Mouse (Mus musculus) stomach, embryonic 14.5 days (tissue): ENCODE results near the gene Elf1. TPM values are rescaled to one million over a fixed set of nuclear protein-coding genes. Genes with fewer than 3 reads are reported as not detected.
"Not testable (repeated sequence)": the region's sequence is repeated elsewhere in the genome, so short reads cannot be mapped to it uniquely, and the experiment has no call there.

Source experiments
- ATAC-seq: fragments of 200-750 bp; cut with Nextera tagmentation; 2 replicates; pipeline ENCODE4 v1.8.0; 2017; ENCODE audit warnings: low read depth, moderate TSS enrichment; ENCODE audit not compliant: insufficient number of reproducible peaks, insufficient read depth, low FRiP score
- H3K27ac ChIP-seq: fragments of 300-500 bp; sonication (generic); 2 replicates; pipeline ENCODE4 v1.5.1; 2014; ENCODE audit warnings: mild to moderate bottlenecking, low read length, moderate library complexity, mixed read lengths
- H3K27me3 ChIP-seq: fragments of 300-500 bp; sonication (generic); 2 replicates; pipeline ENCODE4 v1.6.1; 2014; ENCODE audit warnings: low read length, control low read depth, mixed read lengths; ENCODE audit not compliant: control insufficient read depth, insufficient read depth
- H3K36me3 ChIP-seq: fragments of 300-500 bp; sonication (generic); 2 replicates; pipeline ENCODE4 v1.6.1; 2014; ENCODE audit warnings: mild to moderate bottlenecking, control low read depth, low read length, moderate library complexity, mixed read lengths; ENCODE audit not compliant: control insufficient read depth, insufficient read depth
- H3K4me1 ChIP-seq: fragments of 300-500 bp; sonication (generic); 2 replicates; pipeline ENCODE4 v1.6.1; 2014; ENCODE audit warnings: low read length, control low read depth, mixed read lengths; ENCODE audit not compliant: control insufficient read depth, insufficient read depth
- H3K4me2 ChIP-seq: fragments of 300-500 bp; sonication (generic); replicated peaks from 2 replicates; pipeline ENCODE4 v1.6.1; 2014; ENCODE audit warnings: low read depth, low read length, control low read depth
- H3K4me3 ChIP-seq: fragments of 300-500 bp; sonication (generic); 2 replicates; pipeline ENCODE4 v1.5.1; 2014; ENCODE audit warnings: low read depth, low read length, control low read depth
- H3K9ac ChIP-seq: fragments of 300-500 bp; sonication (generic); replicated peaks from 2 replicates; pipeline ENCODE4 v1.6.1; 2014; ENCODE audit warnings: low read depth, mild to moderate bottlenecking, control low read depth, low read length, moderate library complexity, mixed read lengths
- H3K9me3 ChIP-seq: fragments of 300-500 bp; sonication (generic); 2 replicates; pipeline ENCODE4 v1.6.1; 2016; ENCODE audit warnings: low read depth, low read length, control low read depth; ENCODE audit not compliant: control insufficient read depth
- WGBS: fragments of 180-500 bp; shearing (Covaris S2); extraction: QIAGEN DNeasy Blood & Tissue Kit; methylation state at CpG from one replicate; pipeline ENCODE4 v1.1.7; 2014; 5-methylcytosine and 5-hydroxymethylcytosine counted together
- polyA plus RNA-seq: library from polyadenylated mRNA; unstranded; fragments of >200 nt; fragmentation: Nextera tagmentation; extraction: Ambion mirVana; gene quantifications from 2 replicates; pipeline ENCODE4 v1.2.1, GENCODE M21; 2014

Gene Elf1
- polyA plus RNA-seq, 1 experiment from 2014 or later, result 25.8 TPM

DNA sequence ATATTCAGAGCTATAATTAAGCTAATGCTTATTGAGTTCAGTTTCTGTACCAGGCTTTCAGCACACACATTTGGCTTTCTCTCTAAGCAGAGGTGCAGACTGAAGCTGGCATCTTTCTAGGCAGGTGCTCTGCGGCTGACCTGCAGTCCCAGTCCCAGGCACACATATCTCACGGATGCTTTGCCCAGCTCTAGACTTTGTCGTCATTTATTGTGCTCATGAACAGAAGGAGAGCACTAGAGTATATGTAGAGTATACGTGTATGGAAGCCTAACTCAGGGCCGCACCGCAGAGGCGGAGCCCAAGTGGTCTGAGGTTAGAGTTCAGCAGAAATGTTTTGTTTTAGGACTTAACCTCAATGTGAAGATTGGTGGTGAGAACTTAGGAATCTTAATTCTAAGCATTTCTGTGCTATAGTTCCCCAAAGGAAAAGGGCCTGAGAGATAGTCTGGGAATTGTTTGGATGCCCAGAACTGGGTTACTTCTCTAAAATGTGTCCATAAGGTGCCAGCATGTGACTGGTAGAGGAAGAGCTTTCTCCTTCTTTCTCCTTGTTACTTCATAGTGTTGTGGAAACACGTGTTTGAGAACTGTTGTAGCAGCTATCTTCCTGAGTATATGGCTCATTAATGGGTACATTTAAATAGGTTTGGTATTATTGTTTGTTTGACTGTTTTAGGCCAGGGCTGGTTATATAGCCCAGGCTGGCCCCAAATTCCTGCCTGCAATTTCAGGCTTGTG lies 51.2 kb downstream of the Elf1 start:
- H3K4me3 ChIP-seq, result no peak overlapping the region
- no peak overlapping the region for H3K27ac ChIP-seq
- no peaks in the 10 kb centered on the region for H3K36me3 ChIP-seq
- no peaks in the 10 kb centered on the region for H3K27me3 ChIP-seq
- no peak overlapping the region for H3K9ac ChIP-seq
- H3K4me2 ChIP-seq, result no peak overlapping the region
- no peak for ATAC-seq
- no peaks in the 10 kb centered on the region for H3K9me3 ChIP-seq
- WGBS, result 81% methylated on average over 8 of the region's 8 CpGs
- peaks cover 3% of the 10 kb centered on the region; the same call in 1 of the 2 replicates for H3K4me1 ChIP-seq

DNA sequence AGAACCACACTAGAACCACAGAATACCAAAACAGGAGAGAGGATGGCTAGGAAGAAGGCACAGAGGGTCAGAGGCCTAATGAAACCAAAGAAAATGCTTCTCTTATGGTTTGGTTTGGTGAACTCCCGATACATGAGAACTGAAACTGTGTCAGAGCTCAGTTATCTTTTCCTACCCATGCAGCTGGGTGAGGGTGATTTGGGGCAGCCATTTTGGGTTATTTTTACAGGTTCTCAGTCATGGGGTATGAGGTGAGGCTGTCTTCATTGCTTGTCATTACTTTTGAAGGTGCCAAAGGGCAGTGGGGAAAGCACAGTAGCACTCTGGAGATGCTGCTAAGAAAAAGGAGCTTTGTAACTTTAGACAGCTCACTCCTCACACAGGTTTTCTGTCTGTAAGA lies 52.4 kb downstream of the Elf1 start:
- Histone ChIP-seq H3K4me2 (no peak overlapping the region), H3K4me3 (no peak overlapping the region), H3K27me3 (no peaks in the 10 kb centered on the region), H3K4me1 (peaks cover 3% of the 10 kb centered on the region; the same call in 1 of the 2 replicates), H3K9me3 (no peaks in the 10 kb centered on the region), H3K27ac (no peak overlapping the region), H3K36me3 (no peaks in the 10 kb centered on the region), H3K9ac (no peak overlapping the region)
- no peak for ATAC-seq
- 92% methylated on average over 1 of the region's 1 CpGs for WGBS

DNA sequence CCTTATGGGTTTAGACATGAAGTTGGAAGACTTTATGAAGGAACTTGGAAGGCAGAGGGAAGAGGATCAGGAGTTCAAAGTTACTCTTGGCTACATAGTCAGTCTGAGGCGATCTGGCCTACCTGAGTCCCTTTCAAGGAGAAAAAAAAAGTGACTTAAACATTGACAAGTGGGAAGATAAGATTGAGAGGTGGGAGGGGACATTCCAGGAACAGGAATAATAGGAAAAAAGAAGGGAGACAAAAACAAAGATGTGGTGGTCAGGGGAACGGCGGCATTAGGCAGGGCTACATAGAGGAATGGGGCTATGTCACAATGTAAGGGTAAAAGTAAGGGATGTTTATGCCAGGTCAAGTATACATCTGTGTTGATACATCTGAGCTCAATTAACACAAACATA lies 53.2 kb downstream of the Elf1 start:
- ATAC-seq, result no peak
- 70% methylated on average over 3 of the region's 3 CpGs for WGBS
- peaks cover 3% of the 10 kb centered on the region; the same call in 1 of the 2 replicates for H3K4me1 ChIP-seq

DNA sequence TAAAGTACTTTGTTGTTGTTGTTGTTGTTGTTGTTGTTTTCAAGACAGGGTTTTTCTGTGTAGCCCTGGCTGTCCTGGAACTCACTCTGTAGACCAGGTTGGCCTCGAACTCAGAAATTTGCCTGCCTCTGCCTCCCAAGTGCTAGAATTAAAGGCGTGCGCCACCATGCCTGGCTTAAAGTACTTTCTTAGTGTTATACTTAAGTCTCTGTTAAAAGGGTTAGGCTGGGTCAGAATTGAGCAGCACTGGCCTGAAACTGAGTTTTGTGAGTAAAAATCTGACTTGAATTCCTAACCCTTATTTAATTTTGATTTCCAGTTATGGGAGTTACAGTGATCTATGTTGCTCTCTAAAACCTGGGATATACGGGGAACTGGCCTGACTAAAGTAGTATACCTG lies 53.7 kb downstream of the Elf1 start:
- not testable (repeated sequence) for H3K27ac ChIP-seq, H3K36me3 ChIP-seq, H3K4me1 ChIP-seq, H3K9ac ChIP-seq, H3K9me3 ChIP-seq, H3K4me3 ChIP-seq, H3K27me3 ChIP-seq, H3K4me2 ChIP-seq, ATAC-seq
- 92% methylated on average over 4 of the region's 4 CpGs for WGBS

More for the DNA sequence above, 53.2 kb downstream of the Elf1 start:
- H3K36me3 ChIP-seq, result no peaks in the 10 kb centered on the region
- no peaks in the 10 kb centered on the region for H3K27me3 ChIP-seq
- H3K9me3 ChIP-seq, result no peaks in the 10 kb centered on the region
- H3K9ac ChIP-seq, result no peak overlapping the region
- no peak overlapping the region for H3K27ac ChIP-seq
- H3K4me2 ChIP-seq, result no peak overlapping the region
- no peak overlapping the region for H3K4me3 ChIP-seq

DNA sequence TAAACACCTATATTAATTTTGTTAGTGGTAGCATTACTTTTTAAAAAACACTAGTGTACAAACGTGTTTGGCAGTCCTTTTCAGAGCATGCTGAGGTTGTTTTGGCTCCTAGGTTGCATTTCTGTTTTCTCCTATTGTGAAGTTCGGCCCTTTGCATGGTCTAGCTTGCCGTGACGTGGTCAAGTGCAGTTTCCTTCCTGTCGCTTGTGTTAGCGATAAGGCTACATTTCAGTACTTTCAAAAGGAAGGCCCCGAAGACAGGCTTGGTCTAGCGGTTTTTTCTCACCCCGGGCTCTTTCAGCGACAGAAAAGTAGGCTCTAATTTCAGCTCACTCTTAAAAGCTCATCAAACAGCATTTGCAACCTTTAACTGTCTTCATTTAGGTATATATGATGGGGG lies 54.3 kb downstream of the Elf1 start:
- Histone ChIP-seq H3K9me3 (no peaks in the 10 kb centered on the region), H3K4me1 (peaks cover 3% of the 10 kb centered on the region; the same call in 1 of the 2 replicates), H3K27me3 (no peaks in the 10 kb centered on the region), H3K36me3 (no peaks in the 10 kb centered on the region), H3K27ac (0 out of 2 replicates have a peak overlapping the region, but pooled peaks have one; percentile 6), H3K4me2 (no peak overlapping the region), H3K4me3 (no peak overlapping the region), H3K9ac (no peak overlapping the region)
- WGBS, result 75% methylated on average over 10 of the region's 10 CpGs
- ATAC-seq, result no peak

DNA sequence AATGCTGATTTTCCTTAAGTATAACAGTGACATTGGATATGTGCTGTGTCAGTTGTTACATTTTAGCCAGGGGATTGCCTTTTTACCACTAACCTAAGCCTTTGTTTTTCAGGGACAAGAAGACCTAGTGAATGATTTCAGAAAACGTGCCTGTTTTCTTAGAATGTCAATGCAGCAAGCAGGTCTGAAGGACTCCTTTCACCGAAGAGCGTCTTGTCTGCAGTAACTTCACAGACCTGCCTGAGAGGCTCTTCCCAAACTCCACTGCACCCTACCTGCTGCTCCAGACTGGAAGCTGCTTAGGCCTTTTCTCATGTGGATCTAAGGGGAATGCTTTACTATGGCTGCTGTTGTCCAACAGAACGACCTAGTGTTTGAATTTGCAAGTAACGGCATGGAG lies 55.0 kb downstream of the Elf1 start:
- no peak overlapping the region for H3K9ac ChIP-seq
- H3K4me1 ChIP-seq, result peaks cover 3% of the 10 kb centered on the region; the same call in 1 of the 2 replicates
- H3K9me3 ChIP-seq, result no peaks in the 10 kb centered on the region
- ATAC-seq, result no peak
- H3K4me3 ChIP-seq, result no peak overlapping the region
- no peak overlapping the region for H3K4me2 ChIP-seq
- no peaks in the 10 kb centered on the region for H3K36me3 ChIP-seq
- no peak overlapping the region; the same call in 1 of the 2 replicates for H3K27ac ChIP-seq
- WGBS, result 68% methylated on average over 5 of the region's 5 CpGs
- H3K27me3 ChIP-seq, result no peaks in the 10 kb centered on the region

DNA sequence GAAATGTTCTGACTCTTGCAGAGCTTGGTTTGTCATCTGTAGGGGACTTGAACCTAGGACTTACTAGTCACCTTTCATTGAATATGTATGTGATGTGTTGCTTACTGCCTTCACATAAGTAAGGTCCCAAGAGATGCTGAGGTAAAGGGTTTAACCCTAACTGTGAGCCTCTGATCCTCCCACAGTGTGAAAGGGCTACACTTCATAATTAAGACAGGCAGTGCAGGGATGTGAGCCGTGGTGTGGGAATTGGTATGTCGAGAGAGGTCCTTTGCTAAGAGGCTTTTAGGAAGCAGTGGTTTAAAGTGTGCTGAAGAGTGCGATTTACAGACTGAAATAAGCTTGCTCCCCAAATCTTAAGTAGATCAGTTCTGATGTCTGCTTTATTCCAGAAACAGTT lies 55.8 kb downstream of the Elf1 start:
- ATAC-seq, result no peak

DNA sequence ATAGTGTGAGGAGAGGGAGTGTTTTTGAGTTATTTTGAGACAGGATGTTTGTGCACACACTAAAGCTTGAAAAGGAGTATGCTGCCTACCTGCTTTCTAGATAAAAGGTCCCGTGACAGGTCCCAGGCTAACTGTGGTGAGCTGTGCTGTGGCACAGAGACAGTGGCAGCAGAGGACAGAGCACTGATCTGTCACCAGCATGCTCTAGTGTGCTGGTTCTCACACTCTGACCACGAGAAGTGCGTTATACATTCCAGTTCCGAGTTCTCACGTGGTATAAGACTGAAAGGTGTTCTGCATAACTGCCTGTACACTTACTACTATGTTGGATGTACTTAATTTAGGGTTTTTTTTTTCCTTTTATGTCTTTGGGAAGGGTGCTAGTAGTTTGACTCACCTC lies 56.5 kb downstream of the Elf1 start:
- Histone ChIP-seq H3K4me1 (no peaks in the 10 kb centered on the region), H3K27me3 (no peaks in the 10 kb centered on the region), H3K4me3 (no peak overlapping the region), H3K36me3 (no peaks in the 10 kb centered on the region), H3K9ac (no peak overlapping the region), H3K27ac (no peak overlapping the region), H3K4me2 (no peak overlapping the region), H3K9me3 (no peaks in the 10 kb centered on the region)
- WGBS, result 83% methylated on average over 5 of the region's 5 CpGs
- no peak for ATAC-seq

More for the DNA sequence above, 55.8 kb downstream of the Elf1 start:
- H3K9ac ChIP-seq, result no peak overlapping the region
- no peaks in the 10 kb centered on the region for H3K9me3 ChIP-seq
- H3K27me3 ChIP-seq, result no peaks in the 10 kb centered on the region
- 69% methylated on average over 3 of the region's 3 CpGs for WGBS
- H3K27ac ChIP-seq, result no peak overlapping the region
- H3K4me3 ChIP-seq, result no peak overlapping the region
- H3K36me3 ChIP-seq, result no peaks in the 10 kb centered on the region
- H3K4me2 ChIP-seq, result no peak overlapping the region
- H3K4me1 ChIP-seq, result peaks cover 3% of the 10 kb centered on the region; the same call in 1 of the 2 replicates

DNA sequence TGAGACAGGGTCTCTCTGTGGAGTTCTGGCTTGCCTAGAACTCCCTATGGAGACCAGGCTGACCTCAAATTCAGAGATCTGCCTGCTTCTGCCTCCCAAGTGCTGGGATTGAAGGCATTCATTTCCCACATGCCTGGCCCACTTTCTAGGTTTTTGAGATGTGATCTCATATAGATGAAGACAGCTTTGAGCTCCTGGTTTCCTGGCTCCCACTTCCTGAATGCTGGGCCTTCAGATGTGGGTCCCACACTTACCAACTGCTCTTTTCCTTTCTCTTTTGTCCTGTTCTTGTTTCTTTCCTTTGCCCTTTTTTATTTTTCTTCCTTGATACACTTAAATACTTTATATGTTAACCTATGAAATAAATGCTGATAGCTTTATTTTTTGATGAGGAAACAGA lies 56.9 kb downstream of the Elf1 start:
- no peaks in the 10 kb centered on the region for H3K4me1 ChIP-seq
- H3K9ac ChIP-seq, result no peak overlapping the region
- H3K4me2 ChIP-seq, result no peak overlapping the region
- no peak overlapping the region for H3K4me3 ChIP-seq
- H3K27ac ChIP-seq, result no peak overlapping the region
- no peaks in the 10 kb centered on the region for H3K27me3 ChIP-seq
- ATAC-seq, result no peak
- H3K9me3 ChIP-seq, result no peaks in the 10 kb centered on the region
- no peaks in the 10 kb centered on the region for H3K36me3 ChIP-seq
